Mouse (Mus musculus) liver, postnatal 0 days (tissue): ENCODE measurements around the gene Lrrk2.

ENCODE experiments used
- CTCF ChIP-seq: sonication (generic); IDR thresholded peaks from 2 replicates; pipeline ENCODE4 v1.5.1; 2016; ENCODE audit warnings: antibody characterized with exemption, low read depth
- EP300 ChIP-seq: IDR thresholded peaks from 2 replicates; pipeline ENCODE4 v1.6.1; 2016; ENCODE audit warnings: antibody characterized with exemption, low read depth, mild to moderate bottlenecking

- TF ChIP-seq CTCF, result 0 out of 2 replicates have a peak, but pooled peaks have one; percentile 2
- no peak for TF ChIP-seq EP300
Measured at GRCm38 (mm10) chr15:91709207-91710130, 36.5 kb downstream of the Lrrk2 start.
